In genomic region chr11:86717306-86718065, GRCm38 (mm10) we compare ENCODE assay signal across 22 mouse cellular contexts. TPM values are rescaled to one million over a fixed set of nuclear protein-coding genes. Genes with fewer than 3 reads are reported as not detected.
DNase-seq lines count a peak whose midpoint lies in the region; ATAC-seq and TF ChIP-seq lines count a peak whose summit lies in the region.
"Had no signal": no experiment of that assay in that cellular context is flagged by ENCODE, and none has a peak within 500 bp of the region (broad histone marks: within the 10 kb centered on the region; RNA-seq: fewer than 3 reads in every experiment).

No protein-coding gene starts in this region.

- peaks cover 29% of the 10 kb centered on the region for H3K79me2 ChIP-seq in CH12.LX (replicated peaks; ENCODE audit: control insufficient read depth, extremely low read depth, insufficient read depth, poor library complexity, severe bottlenecking)

- peak overlapping the region; percentile 57 for H3K27ac ChIP-seq in liver, embryonic 16.5 days (ENCODE audit: low read length)
- H3K27ac ChIP-seq in liver, embryonic 11.5 days (ENCODE audit: low read depth, low read length), result no peak overlapping the region
- H3K27ac ChIP-seq in CH12.LX (ENCODE audit: insufficient read depth, low read depth), result peak overlapping the region; percentile 87
- no peak overlapping the region for H3K27ac ChIP-seq in hindbrain, embryonic 14.5 days
- H3K27ac ChIP-seq in kidney, adult 2 months (ENCODE audit: insufficient read depth, low read depth, low read length), result no peak overlapping the region
- H3K27ac ChIP-seq: embryonic facial prominence, embryonic 13.5 days; hindbrain, embryonic 12.5 days; kidney, postnatal 0 days; lung, embryonic 15.5 days; midbrain, embryonic 12.5 days had no signal

- dilution Hi-C loops in CH12.LX (cut with MboI; ENCODE audit: extremely low pct_ligation_motif_present, extremely low pct_unique_long_range_greater_than_20kb, low sequenced_read_pairs), result no loop called here

- no peak for TF ChIP-seq CTCF in CH12.LX (conservative IDR thresholded peaks at IDR 0.05 in 1 of 2, IDR thresholded peaks at IDR 0.05 in 1 of 2; ENCODE audit: low read depth in 2 of 2, low read length in 2 of 2)
- TF ChIP-seq CTCF in kidney, adult 2 months (conservative IDR thresholded peaks at IDR 0.05; ENCODE audit: insufficient read depth, insufficient read length, low read depth, low read length), result no peak

- no peak overlapping the region for H3K4me3 ChIP-seq in liver, embryonic 16.5 days (ENCODE audit: low read depth, low read length)
- no peak overlapping the region for H3K4me3 ChIP-seq in liver, embryonic 11.5 days (ENCODE audit: low read depth, low read length)
- no peak overlapping the region for H3K4me3 ChIP-seq in CH12.LX (replicated peaks in 1 of 3; ENCODE audit: low read depth in 2 of 3, low read length in 2 of 3, poor library complexity in 1 of 3)
- H3K4me3 ChIP-seq in hindbrain, embryonic 14.5 days (replicated peaks; ENCODE audit: low read length), result no peak overlapping the region
- no peak overlapping the region for H3K4me3 ChIP-seq in kidney, adult 2 months (ENCODE audit: insufficient read depth, low read depth, low read length)
- H3K4me3 ChIP-seq: embryonic facial prominence, embryonic 13.5 days; hindbrain, embryonic 12.5 days; lung, embryonic 15.5 days; midbrain, embryonic 12.5 days had no signal

- TF ChIP-seq POLR2A in CH12.LX (IDR thresholded peaks at IDR 0.05; ENCODE audit: low read depth, low read length), result 0 out of 2 replicates have a peak, but pooled peaks have one; percentile 8
- TF ChIP-seq POLR2A in kidney, adult 2 months (IDR thresholded peaks at IDR 0.05; ENCODE audit: low read depth, low read length), result no peak

- peaks cover 66% of the 10 kb centered on the region for H3K36me3 ChIP-seq in liver, embryonic 16.5 days (ENCODE audit: control insufficient read depth, insufficient read depth)
- peaks cover 46% of the 10 kb centered on the region for H3K36me3 ChIP-seq in liver, embryonic 11.5 days (ENCODE audit: control insufficient read depth, insufficient read depth, low read length)
- peaks cover 41 to 69% of the 10 kb centered on the region in 2 experiments for H3K36me3 ChIP-seq in CH12.LX (replicated peaks in 1 of 2; ENCODE audit: control insufficient read depth in 1 of 2, insufficient read depth in 1 of 2, low read length in 1 of 2)
- H3K36me3 ChIP-seq in hindbrain, embryonic 14.5 days (replicated peaks; ENCODE audit: control insufficient read depth, insufficient read depth), result peaks cover 84% of the 10 kb centered on the region
- H3K36me3 ChIP-seq in kidney, adult 2 months (ENCODE audit: control insufficient read depth, insufficient read depth, low read length), result peaks cover 16% of the 10 kb centered on the region

- H3K4me2 ChIP-seq in liver, embryonic 16.5 days (ENCODE audit: low read depth, low read length), result no peak overlapping the region
- H3K4me2 ChIP-seq in liver, embryonic 11.5 days, result no peak overlapping the region
- peak overlapping the region; percentile 79 for H3K4me2 ChIP-seq in CH12.LX (ENCODE audit: insufficient read depth, low read depth, poor library complexity, severe bottlenecking)
- no peak overlapping the region for H3K4me2 ChIP-seq in hindbrain, embryonic 14.5 days (replicated peaks)
- H3K4me2 ChIP-seq: embryonic facial prominence, embryonic 13.5 days; heart, embryonic 11.5 days; hindbrain, embryonic 12.5 days; lung, embryonic 15.5 days; midbrain, embryonic 12.5 days had no signal

- WGBS in liver, embryonic 16.5 days (ENCODE audit: insufficient replicate concordance), result 54% methylated on average over 6 of the region's 6 CpGs
- WGBS in liver, embryonic 11.5 days, result 81% methylated on average over 6 of the region's 6 CpGs
- 87% methylated on average over 6 of the region's 6 CpGs for WGBS in hindbrain, embryonic 14.5 days
- 80% methylated on average over 6 of the region's 6 CpGs for WGBS in kidney, adult 2 months

- TF ChIP-seq EP300 in CH12.LX (IDR thresholded peaks at IDR 0.05; ENCODE audit: low read length), result peak; percentile 90

- H3K27me3 ChIP-seq in liver, embryonic 16.5 days (ENCODE audit: control insufficient read depth, insufficient read depth, low read depth, low read length), result no peaks in the 10 kb centered on the region
- no peaks in the 10 kb centered on the region for H3K27me3 ChIP-seq in liver, embryonic 11.5 days (replicated peaks; ENCODE audit: control insufficient read depth, insufficient read depth, low read length)
- no peaks in the 10 kb centered on the region for H3K27me3 ChIP-seq in CH12.LX (replicated peaks)
- H3K27me3 ChIP-seq in hindbrain, embryonic 14.5 days (ENCODE audit: control insufficient read depth, insufficient read depth, low read length), result no peaks in the 10 kb centered on the region
- no peaks in the 10 kb centered on the region for H3K27me3 ChIP-seq in kidney, adult 2 months (replicated peaks; ENCODE audit: control insufficient read depth, insufficient read depth, low read length)
- H3K27me3 ChIP-seq: embryonic facial prominence, embryonic 13.5 days; hindbrain, embryonic 12.5 days; lung, embryonic 15.5 days; midbrain, embryonic 12.5 days had no signal

- ATAC-seq in liver, embryonic 16.5 days (ENCODE audit: low read depth), result no peak
- no peak for ATAC-seq in liver, embryonic 11.5 days (replicated peaks; ENCODE audit: low FRiP score)
- ATAC-seq in granulocyte monocyte progenitor cell, adult 5-6 weeks (replicated peaks; ENCODE audit: poor library complexity, severe bottlenecking), result peak; percentile 56
- no peak for ATAC-seq in hindbrain, embryonic 14.5 days (ENCODE audit: low FRiP score)
- ATAC-seq: forebrain, embryonic 14.5 days had no signal

- in situ Hi-C loops in CH12.LX (cut with MboI; ENCODE audit: low pct_ligation_motif_present, low pct_unique_long_range_greater_than_20kb, low sequenced_read_pairs), result no loop called here

- H3K9ac ChIP-seq in liver, embryonic 16.5 days (ENCODE audit: low read depth, low read length), result no peak overlapping the region; the same call in 1 of the 2 replicates
- no peak overlapping the region for H3K9ac ChIP-seq in liver, embryonic 11.5 days (ENCODE audit: low read depth, low read length)
- peak overlapping the region; percentile 80 for H3K9ac ChIP-seq in CH12.LX (ENCODE audit: insufficient read depth, low read depth)
- H3K9ac ChIP-seq in hindbrain, embryonic 14.5 days, result no peak overlapping the region
- H3K9ac ChIP-seq: embryonic facial prominence, embryonic 13.5 days; hindbrain, embryonic 12.5 days; lung, embryonic 15.5 days; midbrain, embryonic 12.5 days had no signal

- no peak for DNase-seq in liver, embryonic 11.5 days (ENCODE audit: low spot score)
- DNase-seq in 416B (ENCODE audit: low read depth), result peak; percentile 58
- DNase-seq in CH12.LX (ENCODE audit: extremely low read depth), result peak; percentile 52
- DNase-seq in hindbrain, embryonic 14.5 days (ENCODE audit: low spot score), result no peak
- DNase-seq in kidney, adult 2 months, result no peak
- no peak for DNase-seq in urinary bladder, postnatal 4 days (ENCODE audit: low spot score in 2 of 2)
- DNase-seq: adrenal gland, postnatal 36 days; cerebellum, adult 8-10 months; gastrocnemius, postnatal 14 days; heart, postnatal 10 days; layer of hippocampus, postnatal 36 days; right cerebral cortex, adult 18-20 months; thymus, postnatal 25 days had no signal

- H3K4me1 ChIP-seq in liver, embryonic 16.5 days (ENCODE audit: control insufficient read depth, low read depth, low read length), result no peaks in the 10 kb centered on the region
- H3K4me1 ChIP-seq in liver, embryonic 11.5 days (replicated peaks; ENCODE audit: control insufficient read depth, insufficient read depth, low read length), result no peaks in the 10 kb centered on the region
- peaks cover 7 to 82% of the 10 kb centered on the region in 2 experiments; a peak in 3 of 4 replicates for H3K4me1 ChIP-seq in CH12.LX (ENCODE audit: control insufficient read depth in 1 of 2, insufficient read depth in 2 of 2)
- no peaks in the 10 kb centered on the region for H3K4me1 ChIP-seq in hindbrain, embryonic 14.5 days (replicated peaks; ENCODE audit: control insufficient read depth, insufficient read depth, low read length)
- H3K4me1 ChIP-seq in kidney, adult 2 months (ENCODE audit: control insufficient read depth, insufficient read depth, low read length), result no peaks in the 10 kb centered on the region
- H3K4me1 ChIP-seq: embryonic facial prominence, embryonic 13.5 days; hindbrain, embryonic 12.5 days; lung, embryonic 15.5 days; midbrain, embryonic 12.5 days had no signal

- no peak for TF ChIP-seq RAD21 in CH12.LX (IDR thresholded peaks at IDR 0.05; ENCODE audit: low read depth, low read length)

- H3K9me3 ChIP-seq in liver, embryonic 16.5 days (replicated peaks; ENCODE audit: control insufficient read depth, low read length), result no peaks in the 10 kb centered on the region
- H3K9me3 ChIP-seq in liver, embryonic 11.5 days (ENCODE audit: control insufficient read depth, low read length), result no peaks in the 10 kb centered on the region
- no peaks in the 10 kb centered on the region for H3K9me3 ChIP-seq in CH12.LX (replicated peaks; ENCODE audit: low read length)
- H3K9me3 ChIP-seq in hindbrain, embryonic 14.5 days (ENCODE audit: control insufficient read depth, low read length), result no peaks in the 10 kb centered on the region
- H3K9me3 ChIP-seq: embryonic facial prominence, embryonic 13.5 days; hindbrain, embryonic 12.5 days; lung, embryonic 15.5 days; midbrain, embryonic 12.5 days had no signal

RNA-seq across cellular contexts. Expression of gene Ptrh2, which starts 33.7 kb away (rescaled TPM):
- 13.3 and 13.7 TPM in 2 replicates for polyA plus RNA-seq in liver, embryonic 16.5 days (2015; fragmentation: Nextera tagmentation; extraction: Ambion mirVana)
- polyA plus RNA-seq in liver, embryonic 11.5 days (2014; fragmentation: Nextera tagmentation; extraction: Ambion mirVana), result 39.6 and 40.5 TPM in 2 replicates
- total RNA-seq in CH12.LX (2012; rRNA removed), result 29.8 and 39.4 TPM in 2 replicates
- total RNA-seq in CH12.LX (2014; rRNA removed), result 34.7 and 40.9 TPM in 2 replicates
- polyA plus RNA-seq in CH12.LX (2012; ENCODE audit: insufficient read length, low read depth), result 48.2 and 54.5 TPM in 2 replicates
- total RNA-seq in granulocyte monocyte progenitor cell, adult 5-6 weeks (2014; fragmentation: Nextera tagmentation), result 21.5 and 27.7 TPM in 2 replicates
- 20.7 and 29.3 TPM in 2 replicates for total RNA-seq in granulocyte monocyte progenitor cell, adult 5-6 weeks (2017)
- 28.5 and 30.4 TPM in 2 replicates for polyA plus RNA-seq in hindbrain, embryonic 14.5 days (2014; fragmentation: Nextera tagmentation; extraction: Ambion mirVana)
- 4.0 and 6.0 TPM in 2 replicates for polyA plus RNA-seq in kidney, adult 2 months (2012; rRNA removed)

RNA-seq across cellular contexts. Expression of gene Vmp1, which starts 33.9 kb away (rescaled TPM):
- polyA plus RNA-seq in liver, embryonic 16.5 days (2015; fragmentation: Nextera tagmentation; extraction: Ambion mirVana), result 77.5 and 87.3 TPM in 2 replicates
- polyA plus RNA-seq in liver, embryonic 11.5 days (2014; fragmentation: Nextera tagmentation; extraction: Ambion mirVana), result 112 and 130 TPM in 2 replicates
- total RNA-seq in CH12.LX (2012; rRNA removed) (80.9 and 86.9 TPM in 2 replicates), CH12.LX (2014; rRNA removed) (209 and 231 TPM in 2 replicates)
- polyA plus RNA-seq in CH12.LX (2012; ENCODE audit: insufficient read length, low read depth), result 166 and 167 TPM in 2 replicates
- total RNA-seq in granulocyte monocyte progenitor cell, adult 5-6 weeks (2014; fragmentation: Nextera tagmentation), result 61.1 and 83.8 TPM in 2 replicates
- 79.1 and 105 TPM in 2 replicates for total RNA-seq in granulocyte monocyte progenitor cell, adult 5-6 weeks (2017)
- 148 and 151 TPM in 2 replicates for polyA plus RNA-seq in hindbrain, embryonic 14.5 days (2014; fragmentation: Nextera tagmentation; extraction: Ambion mirVana)
- polyA plus RNA-seq in kidney, adult 2 months (2012; rRNA removed), result 48.9 and 55.3 TPM in 2 replicates

RNA-seq across cellular contexts. Expression of gene Cltc, which starts 39.9 kb away (rescaled TPM):
- polyA plus RNA-seq in liver, embryonic 16.5 days (2015; fragmentation: Nextera tagmentation; extraction: Ambion mirVana), result 87.5 and 96.5 TPM in 2 replicates
- 157 and 185 TPM in 2 replicates for polyA plus RNA-seq in liver, embryonic 11.5 days (2014; fragmentation: Nextera tagmentation; extraction: Ambion mirVana)
- total RNA-seq in CH12.LX (2012; rRNA removed) (140 and 174 TPM in 2 replicates), CH12.LX (2014; rRNA removed) (284 and 303 TPM in 2 replicates)
- polyA plus RNA-seq in CH12.LX (2012; ENCODE audit: insufficient read length, low read depth), result 219 and 256 TPM in 2 replicates
- 127 and 155 TPM in 2 replicates for total RNA-seq in granulocyte monocyte progenitor cell, adult 5-6 weeks (2014; fragmentation: Nextera tagmentation)
- total RNA-seq in granulocyte monocyte progenitor cell, adult 5-6 weeks (2017), result 129 and 145 TPM in 2 replicates
- 226 and 247 TPM in 2 replicates for polyA plus RNA-seq in hindbrain, embryonic 14.5 days (2014; fragmentation: Nextera tagmentation; extraction: Ambion mirVana)
- 94.4 and 107 TPM in 2 replicates for polyA plus RNA-seq in kidney, adult 2 months (2012; rRNA removed)

Comparison
In these comparisons a context has a peak if more than half of its experiments do, and no peak if none do; other contexts are left out.
1. H3K27ac ChIP-seq: peak in liver, embryonic 16.5 days (single experiment) and CH12.LX (single experiment); none in liver, embryonic 11.5 days (single experiment), hindbrain, embryonic 14.5 days (single experiment) and kidney, adult 2 months (single experiment).
2. DNase-seq: peak in 416B (single experiment) and CH12.LX (single experiment); none in liver, embryonic 11.5 days (single experiment), hindbrain, embryonic 14.5 days (single experiment), kidney, adult 2 months (single experiment) and urinary bladder, postnatal 4 days (0 of 2).